Mouse (Mus musculus): ENCODE results near the gene Sh3pxd2b. TPM values are rescaled to one million over a fixed set of nuclear protein-coding genes. Genes with fewer than 3 reads are reported as not detected.
A peak's percentile ranks its signal among the peaks of the same experiment; 100 is the strongest.

The Sh3pxd2b gene
- polyA plus RNA-seq, 1 experiment from 2014 or later: 21.3 TPM

DNA sequence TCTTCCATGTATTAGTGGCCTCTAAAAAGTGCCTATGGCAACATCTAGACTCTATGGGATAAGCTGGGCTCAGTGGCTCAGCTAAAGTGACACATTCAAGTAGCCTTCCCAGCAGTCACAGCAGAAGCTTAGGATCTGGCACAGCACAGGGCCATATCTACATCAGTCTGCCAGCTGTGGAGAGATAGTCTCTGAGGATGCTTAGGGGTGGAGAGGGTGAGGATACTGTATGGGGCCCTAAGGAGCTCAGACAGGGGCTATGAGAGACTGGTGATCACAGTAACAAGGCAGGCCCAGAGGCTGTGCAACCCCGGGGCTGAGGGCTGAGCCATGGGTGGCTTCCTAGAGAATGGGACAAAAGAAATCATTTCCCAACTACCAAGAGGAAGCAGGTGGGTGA, 40.6 kb upstream of the Sh3pxd2b start:
- Histone ChIP-seq H3K9ac (replicated peaks; ENCODE audit: low read depth, low read length) (no peak overlapping the region), H3K4me2 (ENCODE audit: low read depth, low read length) (no peak overlapping the region), H3K9me3 (ENCODE audit: control insufficient read depth, low read length) (no peaks in the 10 kb centered on the region), H3K4me1 (ENCODE audit: control insufficient read depth, insufficient read depth, low read length) (no peaks in the 10 kb centered on the region), H3K36me3 (ENCODE audit: control insufficient read depth, insufficient read depth, low read length) (no peaks in the 10 kb centered on the region), H3K27ac (ENCODE audit: low read depth, low read length) (no peak overlapping the region), H3K4me3 (ENCODE audit: low read depth, low read length) (no peak overlapping the region), H3K27me3 (ENCODE audit: control insufficient read depth, insufficient read depth, low read length) (no peaks in the 10 kb centered on the region)
- 88% methylated on average over 1 of the region's 1 CpGs for WGBS
- ATAC-seq (ENCODE audit: low read depth): no peak

DNA sequence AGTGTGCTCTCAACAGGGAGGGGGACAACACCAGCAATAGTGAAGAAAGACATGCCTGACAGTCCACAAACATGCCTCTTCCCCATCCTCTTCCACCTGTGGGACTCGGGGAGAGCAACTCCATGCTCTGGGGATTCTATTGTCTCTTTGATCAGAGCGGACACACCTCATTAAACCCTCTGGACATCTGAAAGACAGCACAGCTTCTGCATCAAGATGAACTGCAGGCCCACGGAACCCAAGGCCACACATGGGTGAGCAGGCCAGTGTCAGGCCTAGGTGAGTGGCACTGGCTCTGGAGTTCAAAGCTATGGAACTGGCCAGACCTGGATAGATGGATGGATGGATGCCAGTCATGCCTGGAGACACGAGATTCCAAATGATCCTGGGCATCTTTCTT, 38.2 kb upstream of the Sh3pxd2b start:
- Histone ChIP-seq H3K27me3 (ENCODE audit: control insufficient read depth, insufficient read depth, low read length) (no peaks in the 10 kb centered on the region), H3K9ac (replicated peaks; ENCODE audit: low read depth, low read length) (no peak overlapping the region), H3K27ac (ENCODE audit: low read depth, low read length) (no peak overlapping the region), H3K36me3 (ENCODE audit: control insufficient read depth, insufficient read depth, low read length) (no peaks in the 10 kb centered on the region), H3K4me3 (ENCODE audit: low read depth, low read length) (no peak overlapping the region), H3K9me3 (ENCODE audit: control insufficient read depth, low read length) (no peaks in the 10 kb centered on the region), H3K4me1 (ENCODE audit: control insufficient read depth, insufficient read depth, low read length) (no peaks in the 10 kb centered on the region), H3K4me2 (ENCODE audit: low read depth, low read length) (no peak overlapping the region)
- ATAC-seq (ENCODE audit: low read depth): no peak
- 44% methylated on average over 4 of the region's 4 CpGs for WGBS

- Histone ChIP-seq H3K4me2 (ENCODE audit: low read depth, low read length) (no peak overlapping the region), H3K27ac (ENCODE audit: low read depth, low read length) (no peak overlapping the region), H3K9me3 (ENCODE audit: control insufficient read depth, low read length) (no peaks in the 10 kb centered on the region), H3K36me3 (ENCODE audit: control insufficient read depth, insufficient read depth, low read length) (no peaks in the 10 kb centered on the region), H3K27me3 (ENCODE audit: control insufficient read depth, insufficient read depth, low read length) (no peaks in the 10 kb centered on the region), H3K9ac (replicated peaks; ENCODE audit: low read depth, low read length) (no peak overlapping the region), H3K4me3 (ENCODE audit: low read depth, low read length) (no peak overlapping the region), H3K4me1 (ENCODE audit: control insufficient read depth, insufficient read depth, low read length) (no peaks in the 10 kb centered on the region)
- ATAC-seq (ENCODE audit: low read depth): no peak
- WGBS: 86% methylated on average over 3 of the region's 3 CpGs
Measured at GRCm38 (mm10) chr11:32309928-32310327, 37.7 kb upstream of the Sh3pxd2b start.

DNA sequence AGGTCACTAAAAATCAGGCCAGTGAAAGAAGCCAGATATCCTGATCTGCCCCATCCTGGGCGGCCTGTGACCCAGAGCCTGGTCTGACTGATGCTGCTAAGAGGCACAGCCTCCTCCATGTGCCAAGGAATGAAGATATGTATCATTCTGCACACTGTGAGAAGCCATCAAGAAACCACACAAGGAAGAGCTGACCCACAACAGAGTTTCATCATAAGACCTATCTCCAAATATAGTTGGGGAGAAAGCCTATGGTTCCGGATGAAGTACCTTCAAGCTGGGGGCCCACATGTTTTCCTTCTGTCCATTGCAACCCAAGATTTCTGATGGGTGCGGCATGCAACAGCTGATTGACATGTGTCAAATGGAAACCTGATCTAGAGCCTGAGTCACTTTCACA, 31.6 kb upstream of the Sh3pxd2b start:
- H3K4me3 ChIP-seq (ENCODE audit: low read depth, low read length): no peak overlapping the region
- no peaks in the 10 kb centered on the region for H3K27me3 ChIP-seq (ENCODE audit: control insufficient read depth, insufficient read depth, low read length)
- ATAC-seq (ENCODE audit: low read depth): no peak
- H3K36me3 ChIP-seq (ENCODE audit: control insufficient read depth, insufficient read depth, low read length): no peaks in the 10 kb centered on the region
- H3K27ac ChIP-seq (ENCODE audit: low read depth, low read length): no peak overlapping the region
- H3K9me3 ChIP-seq (ENCODE audit: control insufficient read depth, low read length): no peaks in the 10 kb centered on the region
- WGBS: 87% methylated on average over 3 of the region's 3 CpGs
- no peak overlapping the region for H3K4me2 ChIP-seq (ENCODE audit: low read depth, low read length)
- no peaks in the 10 kb centered on the region for H3K4me1 ChIP-seq (ENCODE audit: control insufficient read depth, insufficient read depth, low read length)
- no peak overlapping the region for H3K9ac ChIP-seq (replicated peaks; ENCODE audit: low read depth, low read length)

DNA sequence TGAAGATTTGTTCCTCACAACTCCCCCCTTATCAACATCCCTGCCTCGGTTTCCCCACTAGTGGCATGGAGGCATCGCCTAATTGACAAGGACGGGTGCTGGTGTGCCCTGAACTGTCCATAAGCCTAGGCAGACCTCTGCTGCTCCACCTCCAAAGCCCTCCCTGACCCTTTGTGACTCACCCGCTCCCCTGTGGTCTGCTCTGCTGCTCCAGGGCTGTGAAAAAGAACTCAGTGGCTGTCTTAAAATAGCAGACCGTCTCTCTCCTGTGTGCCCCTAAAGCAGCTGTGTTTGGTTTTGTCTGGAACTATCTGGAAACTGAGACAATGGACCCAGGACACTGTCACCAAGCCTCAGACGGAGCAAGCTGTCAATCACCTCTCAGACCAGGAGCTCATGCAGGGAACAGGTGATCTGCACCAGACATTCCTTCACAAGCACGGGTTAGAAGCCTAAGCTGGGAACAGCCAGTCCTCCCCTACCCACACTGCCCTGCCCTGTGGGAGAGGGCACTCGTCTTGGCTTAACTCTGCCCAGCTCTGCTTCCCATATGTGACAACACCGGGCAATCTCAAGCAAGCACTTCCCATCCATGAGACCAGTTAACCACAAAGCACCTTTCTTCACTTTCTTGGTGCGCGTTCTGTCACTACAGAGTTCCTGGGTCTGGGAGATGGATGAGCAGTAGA, 27.0 kb upstream of the Sh3pxd2b start:
- no peak overlapping the region for H3K4me2 ChIP-seq (ENCODE audit: low read depth, low read length)
- no peak overlapping the region for H3K9ac ChIP-seq (replicated peaks; ENCODE audit: low read depth, low read length)
- 70% methylated on average over 11 of the region's 11 CpGs for WGBS
- H3K27ac ChIP-seq (ENCODE audit: low read depth, low read length): no peak overlapping the region
- H3K9me3 ChIP-seq (ENCODE audit: control insufficient read depth, low read length): no peaks in the 10 kb centered on the region
- no peak overlapping the region for H3K4me3 ChIP-seq (ENCODE audit: low read depth, low read length)
- H3K4me1 ChIP-seq (ENCODE audit: control insufficient read depth, insufficient read depth, low read length): no peaks in the 10 kb centered on the region
- H3K27me3 ChIP-seq (ENCODE audit: control insufficient read depth, insufficient read depth, low read length): no peaks in the 10 kb centered on the region
- ATAC-seq (ENCODE audit: low read depth): no peak
- H3K36me3 ChIP-seq (ENCODE audit: control insufficient read depth, insufficient read depth, low read length): no peaks in the 10 kb centered on the region

DNA sequence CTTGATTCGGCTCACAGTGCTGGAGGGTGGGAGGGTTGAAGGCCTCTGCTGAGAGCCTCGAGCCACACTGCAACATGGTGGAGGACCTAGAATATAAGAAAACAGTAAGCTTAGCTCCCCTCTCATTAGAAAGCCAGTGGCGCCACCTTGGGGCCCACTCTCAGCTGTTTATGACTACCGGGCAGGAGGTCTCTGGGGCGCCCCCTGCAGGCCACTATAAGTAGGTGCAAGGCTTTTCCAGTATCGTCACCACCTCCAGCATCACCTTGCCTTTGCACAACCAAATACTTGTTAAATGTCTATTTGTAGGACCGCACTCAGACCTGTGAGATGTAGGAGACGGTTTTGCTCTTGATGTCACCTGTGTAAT, 26.4 kb upstream of the Sh3pxd2b start:
- no peak overlapping the region for H3K4me2 ChIP-seq (ENCODE audit: low read depth, low read length)
- no peak for ATAC-seq (ENCODE audit: low read depth)
- H3K4me1 ChIP-seq (ENCODE audit: control insufficient read depth, insufficient read depth, low read length): no peaks in the 10 kb centered on the region
- H3K27me3 ChIP-seq (ENCODE audit: control insufficient read depth, insufficient read depth, low read length): no peaks in the 10 kb centered on the region
- H3K4me3 ChIP-seq (ENCODE audit: low read depth, low read length): no peak overlapping the region
- no peaks in the 10 kb centered on the region for H3K9me3 ChIP-seq (ENCODE audit: control insufficient read depth, low read length)
- no peak overlapping the region for H3K9ac ChIP-seq (replicated peaks; ENCODE audit: low read depth, low read length)
- H3K36me3 ChIP-seq (ENCODE audit: control insufficient read depth, insufficient read depth, low read length): no peaks in the 10 kb centered on the region
- no peak overlapping the region for H3K27ac ChIP-seq (ENCODE audit: low read depth, low read length)
- 45% methylated on average over 8 of the region's 8 CpGs for WGBS

- 11% methylated on average over 15 of the region's 15 CpGs for WGBS
- H3K4me2 ChIP-seq (ENCODE audit: low read depth, low read length): no peak overlapping the region
Measured at GRCm38 (mm10) chr11:32324609-32325008, 23.0 kb upstream of the Sh3pxd2b start.

GRCm38 (mm10) chr11:32331075-32331474, 16.5 kb upstream of the Sh3pxd2b start:
- no peak overlapping the region for H3K9ac ChIP-seq (replicated peaks; ENCODE audit: low read depth, low read length)
- 0 out of 2 replicates have a peak overlapping the region, but pooled peaks have one; percentile 22 for H3K27ac ChIP-seq (ENCODE audit: low read depth, low read length)
- no peaks in the 10 kb centered on the region for H3K36me3 ChIP-seq (ENCODE audit: control insufficient read depth, insufficient read depth, low read length)
- WGBS: 34% methylated on average over 6 of the region's 6 CpGs
- H3K27me3 ChIP-seq (ENCODE audit: control insufficient read depth, insufficient read depth, low read length): no peaks in the 10 kb centered on the region
- H3K4me3 ChIP-seq (ENCODE audit: low read depth, low read length): no peak overlapping the region
- no peak overlapping the region for H3K4me2 ChIP-seq (ENCODE audit: low read depth, low read length)
- no peaks in the 10 kb centered on the region for H3K9me3 ChIP-seq (ENCODE audit: control insufficient read depth, low read length)
- ATAC-seq (ENCODE audit: low read depth): peak; percentile 34; the same call in 1 of the 2 replicates
- H3K4me1 ChIP-seq (ENCODE audit: control insufficient read depth, insufficient read depth, low read length): no peaks in the 10 kb centered on the region

More at GRCm38 (mm10) chr11:32324609-32325008, 23.0 kb upstream of the Sh3pxd2b start:
- Histone ChIP-seq H3K27me3 (ENCODE audit: control insufficient read depth, insufficient read depth, low read length) (no peaks in the 10 kb centered on the region), H3K4me1 (ENCODE audit: control insufficient read depth, insufficient read depth, low read length) (no peaks in the 10 kb centered on the region), H3K36me3 (ENCODE audit: control insufficient read depth, insufficient read depth, low read length) (no peaks in the 10 kb centered on the region), H3K27ac (ENCODE audit: low read depth, low read length) (no peak overlapping the region), H3K9ac (replicated peaks; ENCODE audit: low read depth, low read length) (no peak overlapping the region), H3K9me3 (ENCODE audit: control insufficient read depth, low read length) (no peaks in the 10 kb centered on the region), H3K4me3 (ENCODE audit: low read depth, low read length) (no peak overlapping the region)
- ATAC-seq (ENCODE audit: low read depth): peak; percentile 90

- Histone ChIP-seq H3K27ac (ENCODE audit: low read depth, low read length) (no peak overlapping the region), H3K9ac (replicated peaks; ENCODE audit: low read depth, low read length) (no peak overlapping the region), H3K9me3 (ENCODE audit: control insufficient read depth, low read length) (no peaks in the 10 kb centered on the region), H3K27me3 (ENCODE audit: control insufficient read depth, insufficient read depth, low read length) (no peaks in the 10 kb centered on the region), H3K36me3 (ENCODE audit: control insufficient read depth, insufficient read depth, low read length) (no peaks in the 10 kb centered on the region), H3K4me3 (ENCODE audit: low read depth, low read length) (no peak overlapping the region), H3K4me1 (ENCODE audit: control insufficient read depth, insufficient read depth, low read length) (no peaks in the 10 kb centered on the region), H3K4me2 (ENCODE audit: low read depth, low read length) (no peak overlapping the region)
- 67% methylated on average over 5 of the region's 5 CpGs for WGBS
- no peak for ATAC-seq (ENCODE audit: low read depth)
Measured at GRCm38 (mm10) chr11:32331861-32332260, 15.8 kb upstream of the Sh3pxd2b start.
